Mouse (Mus musculus): Measurements from ENCODE around the gene Ahnak. TPM values are rescaled to one million over a fixed set of nuclear protein-coding genes. Genes with fewer than 3 reads are reported as not detected.

Ahnak gene
- polyA plus RNA-seq, 1 experiment from 2014 or later: 3.7 TPM

GRCm38 (mm10) chr19:9027795-9028194 is 38.7 kb downstream of the Ahnak start:
- H3K9me3 ChIP-seq (ENCODE audit: control insufficient read depth, low read length): no peaks in the 10 kb centered on the region
- H3K4me3 ChIP-seq (ENCODE audit: low read depth, low read length): no peak overlapping the region
- H3K27me3 ChIP-seq (replicated peaks; ENCODE audit: control insufficient read depth, insufficient read depth, low read length): no peaks in the 10 kb centered on the region
- no peak overlapping the region for H3K27ac ChIP-seq (ENCODE audit: low read depth, low read length)
- peaks cover 4% of the 10 kb centered on the region for H3K4me1 ChIP-seq (replicated peaks; ENCODE audit: control insufficient read depth, insufficient read depth, low read length)
- no peak overlapping the region for H3K4me2 ChIP-seq
- DNase-seq (ENCODE audit: low spot score) (no peak), ATAC-seq (replicated peaks; ENCODE audit: low FRiP score) (no peak)
- H3K9ac ChIP-seq (ENCODE audit: low read depth, low read length): no peak overlapping the region
- WGBS: 39% methylated on average over 5 of the region's 5 CpGs
- H3K36me3 ChIP-seq (ENCODE audit: control insufficient read depth, insufficient read depth, low read length): no peaks in the 10 kb centered on the region

GRCm38 (mm10) chr19:9028375-9028774 is 39.3 kb downstream of the Ahnak start:
- H3K4me2 ChIP-seq: no peak overlapping the region
- WGBS: 81% methylated on average over 3 of the region's 3 CpGs
- no peak overlapping the region for H3K9ac ChIP-seq (ENCODE audit: low read depth, low read length)
- no peak for DNase-seq (ENCODE audit: low spot score)
- H3K9me3 ChIP-seq (ENCODE audit: control insufficient read depth, low read length): no peaks in the 10 kb centered on the region
- H3K4me3 ChIP-seq (ENCODE audit: low read depth, low read length): no peak overlapping the region
- peaks cover 10% of the 10 kb centered on the region for H3K4me1 ChIP-seq (replicated peaks; ENCODE audit: control insufficient read depth, insufficient read depth, low read length)
- no peaks in the 10 kb centered on the region for H3K27me3 ChIP-seq (replicated peaks; ENCODE audit: control insufficient read depth, insufficient read depth, low read length)
- no peak overlapping the region for H3K27ac ChIP-seq (ENCODE audit: low read depth, low read length)
- no peaks in the 10 kb centered on the region for H3K36me3 ChIP-seq (ENCODE audit: control insufficient read depth, insufficient read depth, low read length)
- ATAC-seq (replicated peaks; ENCODE audit: low FRiP score): no peak

GRCm38 (mm10) chr19:9029640-9030262 is 40.7 kb downstream of the Ahnak start:
- no peak overlapping the region for H3K4me2 ChIP-seq
- H3K9me3 ChIP-seq (ENCODE audit: control insufficient read depth, low read length): no peaks in the 10 kb centered on the region
- WGBS: 74% methylated on average over 2 of the region's 2 CpGs
- peaks cover 19% of the 10 kb centered on the region for H3K4me1 ChIP-seq (replicated peaks; ENCODE audit: control insufficient read depth, insufficient read depth, low read length)
- no peaks in the 10 kb centered on the region for H3K36me3 ChIP-seq (ENCODE audit: control insufficient read depth, insufficient read depth, low read length)
- ATAC-seq (replicated peaks; ENCODE audit: low FRiP score) (no peak), DNase-seq (ENCODE audit: low spot score) (no peak)
- H3K27ac ChIP-seq (ENCODE audit: low read depth, low read length): no peak overlapping the region
- H3K27me3 ChIP-seq (replicated peaks; ENCODE audit: control insufficient read depth, insufficient read depth, low read length): no peaks in the 10 kb centered on the region
- H3K9ac ChIP-seq (ENCODE audit: low read depth, low read length): no peak overlapping the region
- no peak overlapping the region for H3K4me3 ChIP-seq (ENCODE audit: low read depth, low read length)

- Histone ChIP-seq H3K4me3 (ENCODE audit: low read depth, low read length) (no peak overlapping the region), H3K9ac (ENCODE audit: low read depth, low read length) (no peak overlapping the region), H3K4me2 (no peak overlapping the region), H3K36me3 (ENCODE audit: control insufficient read depth, insufficient read depth, low read length) (no peaks in the 10 kb centered on the region), H3K9me3 (ENCODE audit: control insufficient read depth, low read length) (no peaks in the 10 kb centered on the region), H3K27ac (ENCODE audit: low read depth, low read length) (no peak overlapping the region), H3K27me3 (replicated peaks; ENCODE audit: control insufficient read depth, insufficient read depth, low read length) (no peaks in the 10 kb centered on the region), H3K4me1 (replicated peaks; ENCODE audit: control insufficient read depth, insufficient read depth, low read length) (peaks cover 19% of the 10 kb centered on the region)
- DNase-seq (ENCODE audit: low spot score) (no peak), ATAC-seq (replicated peaks; ENCODE audit: low FRiP score) (no peak)
- WGBS: 59% methylated on average over 7 of the region's 7 CpGs
These were observed 43.5 kb downstream of the Ahnak start for GRCm38 (mm10) chr19:9032502-9033129.

GRCm38 (mm10) chr19:9033412-9034340 is 44.6 kb downstream of the Ahnak start:
- H3K4me3 ChIP-seq (ENCODE audit: low read depth, low read length): no peak overlapping the region
- no peaks in the 10 kb centered on the region for H3K9me3 ChIP-seq (ENCODE audit: control insufficient read depth, low read length)
- peaks cover 19% of the 10 kb centered on the region for H3K4me1 ChIP-seq (replicated peaks; ENCODE audit: control insufficient read depth, insufficient read depth, low read length)
- H3K36me3 ChIP-seq (ENCODE audit: control insufficient read depth, insufficient read depth, low read length): no peaks in the 10 kb centered on the region
- no peak overlapping the region for H3K4me2 ChIP-seq
- WGBS: 37% methylated on average over 9 of the region's 9 CpGs
- H3K27ac ChIP-seq (ENCODE audit: low read depth, low read length): no peak overlapping the region
- no peak overlapping the region for H3K9ac ChIP-seq (ENCODE audit: low read depth, low read length)
- H3K27me3 ChIP-seq (replicated peaks; ENCODE audit: control insufficient read depth, insufficient read depth, low read length): no peaks in the 10 kb centered on the region
- ATAC-seq (replicated peaks; ENCODE audit: low FRiP score) (peak; percentile 79), DNase-seq (ENCODE audit: low spot score) (no peak)

- Histone ChIP-seq H3K27ac (ENCODE audit: low read depth, low read length) (no peak overlapping the region), H3K4me2 (no peak overlapping the region), H3K9ac (ENCODE audit: low read depth, low read length) (no peak overlapping the region), H3K4me3 (ENCODE audit: low read depth, low read length) (no peak overlapping the region), H3K4me1 (replicated peaks; ENCODE audit: control insufficient read depth, insufficient read depth, low read length) (peaks cover 21% of the 10 kb centered on the region), H3K27me3 (replicated peaks; ENCODE audit: control insufficient read depth, insufficient read depth, low read length) (no peaks in the 10 kb centered on the region), H3K36me3 (ENCODE audit: control insufficient read depth, insufficient read depth, low read length) (no peaks in the 10 kb centered on the region), H3K9me3 (ENCODE audit: control insufficient read depth, low read length) (no peaks in the 10 kb centered on the region)
- WGBS: 74% methylated on average over 3 of the region's 3 CpGs
- DNase-seq (ENCODE audit: low spot score) (no peak), ATAC-seq (replicated peaks; ENCODE audit: low FRiP score) (no peak)
These were observed 45.4 kb downstream of the Ahnak start for GRCm38 (mm10) chr19:9034480-9034879.

GRCm38 (mm10) chr19:9035101-9035500 is 46.0 kb downstream of the Ahnak start:
- no peak for DNase-seq (ENCODE audit: low spot score)
- Histone ChIP-seq H3K4me1 (replicated peaks; ENCODE audit: control insufficient read depth, insufficient read depth, low read length) (peaks cover 25% of the 10 kb centered on the region), H3K27me3 (replicated peaks; ENCODE audit: control insufficient read depth, insufficient read depth, low read length) (no peaks in the 10 kb centered on the region), H3K4me3 (ENCODE audit: low read depth, low read length) (no peak overlapping the region), H3K36me3 (ENCODE audit: control insufficient read depth, insufficient read depth, low read length) (no peaks in the 10 kb centered on the region), H3K27ac (ENCODE audit: low read depth, low read length) (no peak overlapping the region), H3K4me2 (no peak overlapping the region), H3K9ac (ENCODE audit: low read depth, low read length) (no peak overlapping the region), H3K9me3 (ENCODE audit: control insufficient read depth, low read length) (no peaks in the 10 kb centered on the region)
- no peak for ATAC-seq (replicated peaks; ENCODE audit: low FRiP score)
- 73% methylated on average over 3 of the region's 3 CpGs for WGBS

- H3K4me2 ChIP-seq: no peak overlapping the region
- no peaks in the 10 kb centered on the region for H3K9me3 ChIP-seq (ENCODE audit: control insufficient read depth, low read length)
- DNase-seq (ENCODE audit: low spot score): no peak
- H3K4me1 ChIP-seq (replicated peaks; ENCODE audit: control insufficient read depth, insufficient read depth, low read length): peaks cover 18% of the 10 kb centered on the region
- WGBS: 50% methylated on average over 3 of the region's 3 CpGs
- ATAC-seq (replicated peaks; ENCODE audit: low FRiP score): no peak
- no peak overlapping the region for H3K27ac ChIP-seq (ENCODE audit: low read depth, low read length)
- no peaks in the 10 kb centered on the region for H3K36me3 ChIP-seq (ENCODE audit: control insufficient read depth, insufficient read depth, low read length)
- H3K27me3 ChIP-seq (replicated peaks; ENCODE audit: control insufficient read depth, insufficient read depth, low read length): no peaks in the 10 kb centered on the region
- H3K4me3 ChIP-seq (ENCODE audit: low read depth, low read length): no peak overlapping the region
- no peak overlapping the region for H3K9ac ChIP-seq (ENCODE audit: low read depth, low read length)
These were observed 49.1 kb downstream of the Ahnak start for GRCm38 (mm10) chr19:9038136-9038535.
